Mouse (Mus musculus) forebrain, postnatal 0 days (tissue): Measurements from ENCODE around the gene Gpx7. TPM values are rescaled to one million over a fixed set of nuclear protein-coding genes. Genes with fewer than 3 reads are reported as not detected.
"Not testable (repeated sequence)": the region's sequence is repeated elsewhere in the genome, so short reads cannot be mapped to it uniquely, and the experiment has no call there.

Experiments used
- ATAC-seq: fragments of 200-750 bp; cut with Nextera tagmentation; 2 replicates; pipeline ENCODE4 v1.8.0; 2017; ENCODE audit warnings: mild to moderate bottlenecking, moderate library complexity
- DNase-seq: peaks from one replicate; pipeline ENCODE4 v3.0.0-alpha.2; 2015
- H3K27ac ChIP-seq: fragments of 300-500 bp; sonication (generic); 2 replicates; pipeline ENCODE4 v1.5.1; 2014; ENCODE audit warnings: low read depth, mild to moderate bottlenecking, antibody characterized with exemption, low read length, moderate library complexity, mixed read lengths
- H3K27me3 ChIP-seq: fragments of 300-500 bp; sonication (generic); 2 replicates; pipeline ENCODE4 v1.6.1; 2014; ENCODE audit warnings: mild to moderate bottlenecking, low read length, mixed read lengths; ENCODE audit not compliant: insufficient read depth
- H3K36me3 ChIP-seq: fragments of 300-500 bp; sonication (generic); 2 replicates; pipeline ENCODE4 v1.6.1; 2014; ENCODE audit warnings: mild to moderate bottlenecking, moderate library complexity; ENCODE audit not compliant: insufficient read depth
- H3K4me1 ChIP-seq: fragments of 300-500 bp; sonication (generic); 2 replicates; pipeline ENCODE4 v1.6.1; 2014; ENCODE audit warnings: antibody characterized with exemption; ENCODE audit not compliant: insufficient read depth
- H3K4me2 ChIP-seq: fragments of 300-500 bp; sonication (generic); 2 replicates; pipeline ENCODE4 v1.6.1; 2014; ENCODE audit warnings: low read depth, mild to moderate bottlenecking, moderate library complexity
- H3K4me3 ChIP-seq: fragments of 300-500 bp; sonication (generic); 2 replicates; pipeline ENCODE4 v1.5.1; 2014; ENCODE audit warnings: low read depth, low read length, mixed read lengths
- H3K9ac ChIP-seq: fragments of 300-500 bp; sonication (generic); 2 replicates; pipeline ENCODE4 v1.6.1; 2014; ENCODE audit warnings: mild to moderate bottlenecking
- H3K9me3 ChIP-seq: fragments of 300-500 bp; sonication (generic); 2 replicates; pipeline ENCODE4 v1.6.1; 2016; ENCODE audit warnings: low read length
- CTCF ChIP-seq: sonication (generic); IDR thresholded peaks from 2 replicates; pipeline ENCODE4 v1.5.1; 2016; ENCODE audit warnings: antibody characterized with exemption, control low read depth, low read depth
- WGBS: fragments of 180-500 bp; shearing (Covaris S2); extraction: QIAGEN DNeasy Blood & Tissue Kit; methylation state at CpG from one replicate; pipeline ENCODE4 v1.1.7; 2014; 5-methylcytosine and 5-hydroxymethylcytosine counted together
- polyA plus RNA-seq: library from polyadenylated mRNA; unstranded; fragments of >200 nt; fragmentation: Nextera tagmentation; extraction: Ambion mirVana; gene quantifications from 2 replicates; pipeline ENCODE4 v1.2.1, GENCODE M21; 2015
- total RNA-seq: library from RNA; depleted of rRNA; stranded (reverse); fragments of >200 nt; gene quantifications from 2 replicates; pipeline ENCODE4 v1.2.3, GENCODE M21; 2014; rRNA removed

The Gpx7 gene
- total and polyA plus RNA-seq, 2 experiments from 2014 or later: 24.1 to 37.5 TPM

DNA sequence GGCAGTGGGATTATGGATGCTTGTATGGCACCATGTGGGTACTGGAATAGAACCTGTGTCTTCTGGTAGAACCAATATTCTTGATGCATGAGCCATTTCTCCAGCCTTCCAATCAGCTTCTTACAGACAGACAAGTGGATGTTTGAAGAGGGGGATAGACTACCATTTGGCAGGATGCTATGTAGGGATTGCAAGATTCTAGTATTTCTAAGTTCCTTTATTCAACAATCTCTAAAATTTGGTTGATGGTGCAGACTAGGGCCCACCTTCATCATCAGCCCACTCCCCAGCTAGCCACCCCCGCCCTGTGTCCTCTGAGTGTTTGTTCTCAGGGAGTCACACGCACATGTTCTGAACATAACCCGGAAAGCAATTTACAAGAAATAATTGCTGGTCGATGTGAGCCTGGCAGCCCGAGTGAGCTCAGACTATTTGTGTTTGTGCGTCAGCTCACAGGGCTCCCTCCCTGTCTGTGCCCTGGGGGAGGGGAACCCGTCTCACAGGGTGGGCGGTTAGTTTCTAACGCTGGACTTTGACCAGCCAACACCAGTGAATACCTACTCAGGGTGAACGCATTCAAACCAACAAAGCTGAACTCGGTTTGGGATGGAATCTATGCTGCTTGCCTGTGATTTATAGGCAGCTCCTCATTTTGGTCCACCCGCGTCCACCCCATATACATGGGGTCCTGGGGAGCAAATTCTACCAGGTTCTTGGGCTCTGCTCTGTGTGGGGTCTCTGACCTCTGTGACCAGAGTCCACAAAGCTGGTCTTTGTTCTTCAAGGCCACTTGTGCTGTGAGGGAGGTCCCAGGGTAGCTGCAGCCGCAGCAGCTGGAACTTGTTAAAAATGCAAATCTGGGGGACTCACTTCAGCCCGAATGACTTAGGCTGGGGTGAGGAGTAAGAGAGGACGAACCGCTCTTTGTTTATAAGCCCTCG, 44.2 kb downstream of the Gpx7 start:
- no peaks in the 10 kb centered on the region for H3K9me3 ChIP-seq
- no peak overlapping the region for H3K4me2 ChIP-seq
- H3K27me3 ChIP-seq: no peaks in the 10 kb centered on the region

DNA sequence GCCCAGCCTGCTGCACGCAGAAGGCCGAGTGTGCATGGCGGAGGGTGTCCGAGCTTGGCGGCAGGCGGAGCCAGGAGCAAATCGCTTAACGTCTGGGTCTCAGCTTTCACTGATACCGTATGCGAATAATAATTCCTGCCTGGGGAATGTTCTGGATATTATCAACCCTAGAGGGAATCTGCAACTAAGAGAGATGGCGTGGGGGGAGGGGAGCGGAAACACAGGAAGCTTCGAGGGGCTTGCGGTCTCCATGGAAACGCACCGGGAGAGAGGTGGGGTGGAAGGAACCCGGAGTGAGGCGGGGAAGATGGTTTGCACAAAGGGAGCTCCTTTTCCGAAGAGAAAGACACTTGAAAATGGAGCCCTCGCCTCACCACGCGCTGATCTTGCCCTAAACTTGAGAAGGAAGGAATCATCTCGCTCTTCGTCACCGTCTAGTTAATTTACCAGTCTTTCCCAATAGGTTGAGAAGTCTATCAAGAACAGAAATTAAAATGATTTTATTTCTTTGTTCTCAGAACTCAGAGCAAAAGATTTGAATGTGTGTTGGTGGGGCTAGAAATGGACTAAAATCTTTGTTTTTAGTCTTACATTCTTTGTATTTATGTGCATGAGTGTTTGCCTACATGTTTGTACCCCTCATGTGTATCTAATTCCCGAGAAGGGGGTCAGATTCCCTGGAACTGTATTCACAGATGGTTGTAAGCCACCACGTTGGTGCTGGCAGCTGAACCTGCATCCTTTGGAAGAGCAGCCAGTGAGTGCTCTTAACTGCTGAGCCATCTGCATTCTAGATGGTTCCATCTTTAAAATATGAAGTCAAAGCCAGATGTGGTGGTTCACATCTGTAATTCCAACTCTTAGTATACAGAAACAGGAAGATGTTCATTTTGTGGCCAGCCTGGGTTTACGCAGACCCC, 46.4 kb downstream of the Gpx7 start:
- Histone ChIP-seq H3K36me3 (no peaks in the 10 kb centered on the region), H3K4me1 (peaks cover 31% of the 10 kb centered on the region), H3K27ac (peak overlapping the region; percentile 97), H3K9me3 (no peaks in the 10 kb centered on the region), H3K27me3 (no peaks in the 10 kb centered on the region), H3K9ac (peak overlapping the region; percentile 48), H3K4me3 (peak overlapping the region; percentile 21), H3K4me2 (peak overlapping the region; percentile 43)
- TF ChIP-seq CTCF: 0 out of 2 replicates have a peak, but pooled peaks have one; percentile 4
- 5% methylated on average over 28 of the region's 28 CpGs for WGBS
- peak; percentile 97 for DNase-seq
- ATAC-seq: peak; percentile 97

More for the DNA sequence above, 44.2 kb downstream of the Gpx7 start:
- peak overlapping the region; percentile 52 for H3K27ac ChIP-seq
- 0 out of 2 replicates have a peak overlapping the region, but pooled peaks have one; percentile 18 for H3K9ac ChIP-seq
- 4% methylated on average over 18 of the region's 18 CpGs for WGBS
- no peak for TF ChIP-seq CTCF
- peak; percentile 7; the same call in 1 of the 2 replicates for ATAC-seq
- peaks cover 31% of the 10 kb centered on the region for H3K4me1 ChIP-seq
- DNase-seq: peak; percentile 45
- no peaks in the 10 kb centered on the region for H3K36me3 ChIP-seq
- no peak overlapping the region for H3K4me3 ChIP-seq

DNA sequence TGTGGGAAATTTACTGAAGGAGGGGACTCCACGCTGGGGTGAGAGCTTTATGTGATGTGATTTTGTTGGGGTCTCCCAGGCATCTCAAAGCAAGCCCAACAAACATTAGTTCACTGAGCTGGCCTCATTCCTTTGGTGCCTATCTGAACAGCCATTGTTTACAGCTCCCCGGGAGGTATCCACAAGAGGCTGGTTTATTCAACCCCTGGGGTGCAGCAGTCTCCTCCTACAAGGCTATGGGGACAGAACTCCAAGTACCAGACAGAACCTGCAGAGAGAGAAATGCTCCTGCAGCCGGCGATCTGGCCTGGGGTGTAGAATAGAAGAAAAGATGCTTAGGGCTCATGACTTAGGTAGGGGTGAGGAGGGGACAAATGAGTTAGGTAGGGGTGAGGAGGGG, 48.3 kb downstream of the Gpx7 start:
- no peak for TF ChIP-seq CTCF
- ATAC-seq: no peak
- DNase-seq: no peak
- no peak overlapping the region for H3K4me2 ChIP-seq
- no peaks in the 10 kb centered on the region for H3K36me3 ChIP-seq
- H3K27ac ChIP-seq: peak overlapping the region; percentile 97
- no peak overlapping the region for H3K9ac ChIP-seq
- H3K9me3 ChIP-seq: no peaks in the 10 kb centered on the region
- H3K4me1 ChIP-seq: peaks cover 31% of the 10 kb centered on the region
- H3K27me3 ChIP-seq: no peaks in the 10 kb centered on the region
- H3K4me3 ChIP-seq: no peak overlapping the region
- WGBS: 18% methylated on average over 4 of the region's 4 CpGs

DNA sequence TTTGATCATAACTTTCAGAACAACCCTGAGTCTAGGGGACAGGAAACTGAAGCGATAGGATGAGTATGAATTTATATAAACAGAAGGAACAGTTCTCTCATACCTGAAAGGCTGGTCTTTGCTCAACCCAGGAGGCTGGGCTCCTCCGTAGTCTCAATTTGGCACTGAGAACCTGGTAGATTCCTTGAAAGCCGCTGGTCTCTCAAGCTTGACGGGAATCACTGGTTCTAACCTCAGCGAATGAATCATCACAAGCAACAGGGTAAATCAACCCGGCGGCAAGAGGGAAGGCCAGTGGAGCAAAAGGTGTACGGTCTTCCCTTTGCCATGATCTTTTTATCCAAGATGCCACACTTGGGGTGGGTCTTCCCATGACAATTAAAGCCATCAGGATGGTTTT, 49.3 kb downstream of the Gpx7 start:
- Histone ChIP-seq H3K9ac (no peak overlapping the region), H3K4me3 (no peak overlapping the region), H3K9me3 (no peaks in the 10 kb centered on the region), H3K27ac (no peak overlapping the region), H3K36me3 (no peaks in the 10 kb centered on the region), H3K4me2 (no peak overlapping the region), H3K4me1 (peaks cover 25% of the 10 kb centered on the region), H3K27me3 (no peaks in the 10 kb centered on the region)
- ATAC-seq (no peak), DNase-seq (no peak)
- TF ChIP-seq CTCF: no peak
- 94% methylated on average over 8 of the region's 8 CpGs for WGBS

DNA sequence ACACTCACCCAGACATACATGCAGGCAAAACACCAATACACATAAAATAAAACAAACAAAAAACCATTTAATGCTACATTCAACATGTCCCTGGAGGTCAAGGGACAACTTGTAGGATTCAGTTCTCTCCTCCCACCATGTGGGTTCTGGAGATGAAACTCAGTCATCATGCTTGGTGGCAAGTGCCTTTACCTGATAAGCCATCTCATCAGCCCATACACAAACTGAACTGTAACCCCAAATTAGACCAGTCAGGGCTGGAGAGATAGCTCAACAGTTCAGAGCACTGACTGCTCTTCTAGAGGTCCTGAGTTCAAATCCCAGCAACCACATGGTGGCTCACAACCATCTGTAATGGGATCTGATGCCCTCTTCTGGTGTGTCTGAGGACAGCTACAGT, 53.2 kb downstream of the Gpx7 start:
- not testable (repeated sequence) for ATAC-seq, H3K4me1 ChIP-seq, H3K4me3 ChIP-seq, H3K9me3 ChIP-seq, H3K27ac ChIP-seq, H3K9ac ChIP-seq, H3K27me3 ChIP-seq, H3K4me2 ChIP-seq, DNase-seq, H3K36me3 ChIP-seq

DNA sequence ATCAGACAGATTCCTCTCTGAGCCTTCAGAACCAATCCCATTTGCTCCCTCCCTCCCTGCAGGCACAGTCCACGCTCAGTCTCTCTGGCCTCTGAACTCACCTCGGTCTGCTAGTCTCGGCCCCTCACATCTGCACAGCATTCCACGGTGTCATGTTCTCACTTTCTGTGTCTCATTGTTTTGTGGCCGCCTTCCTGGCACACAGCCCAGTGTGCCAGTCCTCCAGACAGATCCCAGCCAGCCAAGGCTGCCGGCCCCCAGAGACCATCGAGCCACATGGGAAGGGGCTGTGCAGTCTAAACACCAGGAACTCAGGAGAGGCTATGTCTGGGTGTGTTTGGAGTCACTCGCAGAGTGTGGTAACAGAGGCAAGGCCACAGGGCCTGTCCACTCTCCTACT, 55.9 kb downstream of the Gpx7 start:
- Histone ChIP-seq H3K36me3 (no peaks in the 10 kb centered on the region), H3K4me2 (no peak overlapping the region), H3K4me1 (no peaks in the 10 kb centered on the region), H3K27me3 (no peaks in the 10 kb centered on the region), H3K27ac (no peak overlapping the region), H3K9ac (no peak overlapping the region), H3K9me3 (no peaks in the 10 kb centered on the region), H3K4me3 (no peak overlapping the region)
- ATAC-seq (peak; percentile 55), DNase-seq (no peak)
- TF ChIP-seq CTCF: no peak
- WGBS: 4% methylated on average over 8 of the region's 8 CpGs

Other genes with a start within 250 kb of the Gpx7 start
- 19.0 and 29.0 TPM in 2 replicates for gene Echdc2, start 241.5 kb downstream of the Gpx7 start, total RNA-seq
- 11.4 and 11.8 TPM in 2 replicates for gene Echdc2, start 241.5 kb downstream of the Gpx7 start, polyA plus RNA-seq
- not detected in 2 replicates for gene Zyg11a, start 188.9 kb downstream of the Gpx7 start, total RNA-seq
- not detected in 2 replicates for gene Zyg11a, start 188.9 kb downstream of the Gpx7 start, polyA plus RNA-seq
- gene Zyg11b, start 105.9 kb downstream of the Gpx7 start, total RNA-seq: 142 and 151 TPM in 2 replicates
- gene Zyg11b, start 105.9 kb downstream of the Gpx7 start, polyA plus RNA-seq: 18.8 and 23.8 TPM in 2 replicates
- 21.6 and 22.3 TPM in 2 replicates for gene Coa7, start 78.8 kb downstream of the Gpx7 start, total RNA-seq
- 59.5 and 66.0 TPM in 2 replicates for gene Coa7, start 78.8 kb downstream of the Gpx7 start, polyA plus RNA-seq
- gene Shisal2a, start 23.6 kb downstream of the Gpx7 start, total RNA-seq: 1.9 TPM in 1 of 2 replicates, not detected in the other
- 3.0 and 4.9 TPM in 2 replicates for gene Shisal2a, start 23.6 kb downstream of the Gpx7 start, polyA plus RNA-seq
- 87.8 and 89.2 TPM in 2 replicates for gene Tut4, start 52.5 kb upstream of the Gpx7 start, total RNA-seq
- gene Tut4, start 52.5 kb upstream of the Gpx7 start, polyA plus RNA-seq: 19.8 and 37.2 TPM in 2 replicates
- gene Prpf38a, start 172.4 kb upstream of the Gpx7 start, total RNA-seq: 63.1 and 66.0 TPM in 2 replicates
- 68.7 and 69.2 TPM in 2 replicates for gene Prpf38a, start 172.4 kb upstream of the Gpx7 start, polyA plus RNA-seq
- gene Orc1, start 172.5 kb upstream of the Gpx7 start, total RNA-seq: 0.46 and 1.5 TPM in 2 replicates
- gene Orc1, start 172.5 kb upstream of the Gpx7 start, polyA plus RNA-seq: 0.58 and 0.85 TPM in 2 replicates
- gene Cc2d1b, start 213.0 kb upstream of the Gpx7 start, total RNA-seq: 45.1 and 59.7 TPM in 2 replicates
- 12.0 and 14.5 TPM in 2 replicates for gene Cc2d1b, start 213.0 kb upstream of the Gpx7 start, polyA plus RNA-seq